Mouse (Mus musculus) liver, adult 2 months (tissue): ENCODE results near the gene Hspb9. TPM values are rescaled to one million over a fixed set of nuclear protein-coding genes. Genes with fewer than 3 reads are reported as not detected.

Source experiments
- DNase-seq: peaks from one replicate; pipeline ENCODE4 v3.0.0-alpha.2; 2011; ENCODE audit warnings: low read depth, low spot score; ENCODE audit errors: extremely low read depth
- H3K27ac ChIP-seq: fragments of 200-500 bp; replicated peaks from 2 replicates; pipeline ENCODE4 v1.5.1; 2012; ENCODE audit warnings: low read depth, mild to moderate bottlenecking, control low read depth, inconsistent platforms, low read length; ENCODE audit not compliant: insufficient read depth
- H3K27me3 ChIP-seq: fragments of 200-500 bp; 2 replicates; pipeline ENCODE4 v1.6.1; 2012; ENCODE audit warnings: mild to moderate bottlenecking, moderate library complexity, low read length, inconsistent platforms; ENCODE audit not compliant: control insufficient read depth, insufficient read depth
- H3K36me3 ChIP-seq: fragments of 200-500 bp; 2 replicates; pipeline ENCODE4 v1.6.1; 2012; ENCODE audit warnings: low read length, inconsistent platforms; ENCODE audit not compliant: control insufficient read depth, insufficient read depth
- H3K4me1 ChIP-seq: fragments of 200-500 bp; 2 replicates; pipeline ENCODE4 v1.6.1; 2011; ENCODE audit warnings: low read length; ENCODE audit not compliant: control insufficient read depth, insufficient read depth
- H3K4me3 ChIP-seq: fragments of 200-500 bp; 2 replicates; pipeline ENCODE4 v1.5.1; 2011; ENCODE audit warnings: low read depth, mild to moderate bottlenecking, control low read depth, low read length, moderate library complexity; ENCODE audit not compliant: insufficient read depth
- H3K79me2 ChIP-seq: fragments of 200-500 bp; 2 replicates; pipeline ENCODE4 v1.6.1; 2012; ENCODE audit warnings: inconsistent platforms, mild to moderate bottlenecking, low read length, moderate library complexity; ENCODE audit not compliant: control insufficient read depth, insufficient read depth
- H3K9ac ChIP-seq: fragments of 200-500 bp; 2 replicates; pipeline ENCODE4 v1.6.1; 2012; ENCODE audit warnings: low read depth, mild to moderate bottlenecking, control low read depth, inconsistent platforms, low read length
- CTCF ChIP-seq: fragments of 200-500 bp; IDR thresholded peaks from 2 replicates; pipeline ENCODE4 v1.5.1; 2011; ENCODE audit warnings: low read depth, low read length, control low read depth
- POLR2A ChIP-seq: fragments of 200-500 bp; IDR thresholded peaks from 2 replicates; pipeline ENCODE4 v1.6.1; 2011; ENCODE audit warnings: low read length, control low read depth; ENCODE audit not compliant: insufficient read depth; ENCODE audit errors: extremely low read depth
- WGBS: fragments of 180-500 bp; shearing (Covaris S2); methylation state at CpG from one replicate; pipeline ENCODE4 v1.1.7; 2018; 5-methylcytosine and 5-hydroxymethylcytosine counted together
- polyA plus RNA-seq: library from polyadenylated mRNA; depleted of rRNA; stranded (reverse); fragments of >200 nt; gene quantifications from 2 replicates; pipeline ENCODE4 v1.2.3, GENCODE M21; 2012
- total RNA-seq: library from RNA; depleted of rRNA; stranded (reverse); fragments of >200 nt; gene quantifications from 2 replicates; pipeline ENCODE4 v1.2.3, GENCODE M21; 2014

The Hspb9 gene
- total and polyA plus RNA-seq, 2 experiments = not detected

DNA sequence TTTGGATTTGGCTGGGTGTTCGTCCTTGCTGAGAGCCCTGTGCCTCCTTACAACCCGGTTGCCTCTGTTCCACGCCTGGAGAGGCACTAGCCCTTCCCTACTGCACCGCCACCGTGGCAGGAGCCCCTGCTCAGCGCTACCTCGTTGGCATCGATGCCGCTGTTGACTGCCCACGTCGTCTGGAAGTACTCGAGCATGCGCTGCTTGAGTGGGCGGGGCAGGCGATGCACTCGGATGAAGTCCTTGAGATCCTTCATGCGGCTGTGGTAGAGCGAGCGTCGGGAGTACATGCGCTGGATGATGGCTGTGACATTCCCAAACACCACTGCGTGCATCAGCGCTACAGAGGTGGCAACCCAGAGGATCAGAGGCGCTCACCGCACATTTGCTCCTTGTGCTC, 35.8 kb downstream of the Hspb9 start:
- TF ChIP-seq CTCF (no peak), POLR2A (no peak)
- 45% methylated on average over 25 of the region's 25 CpGs for WGBS
- Histone ChIP-seq H3K27me3 (no peaks in the 10 kb centered on the region), H3K4me3 (no peak overlapping the region), H3K79me2 (no peaks in the 10 kb centered on the region), H3K27ac (no peak overlapping the region), H3K9ac (no peak overlapping the region), H3K4me1 (0 out of 2 replicates have a peak, but pooled peaks cover 3% of the 10 kb centered on the region), H3K36me3 (no peaks in the 10 kb centered on the region)
- no peak for DNase-seq

DNA sequence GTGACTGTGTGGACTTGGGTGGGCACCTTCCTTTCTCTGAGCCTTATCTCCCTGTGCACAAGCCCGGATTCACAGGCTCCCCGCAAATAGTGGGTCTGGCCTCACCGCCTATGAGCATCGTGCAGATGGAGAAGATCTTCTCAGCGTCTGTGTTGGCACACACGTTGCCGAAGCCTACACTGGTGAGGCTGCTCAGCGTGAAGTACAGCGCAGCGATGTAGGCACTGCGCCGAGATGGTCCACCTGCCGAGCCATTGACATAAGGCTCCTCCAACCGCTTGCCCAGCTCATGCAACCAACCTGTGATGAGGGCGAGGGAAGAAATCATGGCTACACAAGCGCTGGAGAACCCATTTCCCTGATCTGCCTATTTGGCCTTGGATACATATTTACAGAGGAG, 36.5 kb downstream of the Hspb9 start:
- H3K27ac ChIP-seq = no peak overlapping the region
- 0 out of 2 replicates have a peak, but pooled peaks cover 3% of the 10 kb centered on the region for H3K4me1 ChIP-seq
- no peak for TF ChIP-seq POLR2A
- no peak for TF ChIP-seq CTCF
- H3K4me3 ChIP-seq = no peak overlapping the region
- no peak overlapping the region for H3K9ac ChIP-seq
- no peaks in the 10 kb centered on the region for H3K36me3 ChIP-seq
- WGBS = 90% methylated on average over 16 of the region's 16 CpGs
- H3K79me2 ChIP-seq = no peaks in the 10 kb centered on the region
- H3K27me3 ChIP-seq = no peaks in the 10 kb centered on the region
- DNase-seq = no peak

- TF ChIP-seq CTCF (no peak), POLR2A (no peak)
- Histone ChIP-seq H3K4me3 (no peak overlapping the region), H3K36me3 (no peaks in the 10 kb centered on the region), H3K27me3 (no peaks in the 10 kb centered on the region), H3K79me2 (no peaks in the 10 kb centered on the region), H3K4me1 (0 out of 2 replicates have a peak, but pooled peaks cover 3% of the 10 kb centered on the region), H3K27ac (no peak overlapping the region), H3K9ac (no peak overlapping the region)
- DNase-seq = no peak
- WGBS = 69% methylated on average over 10 of the region's 10 CpGs
Observed at GRCm38 (mm10) chr11:100752294-100752693, 38.6 kb downstream of the Hspb9 start.

- Histone ChIP-seq H3K4me3 (no peak overlapping the region), H3K36me3 (no peaks in the 10 kb centered on the region), H3K4me1 (no peaks in the 10 kb centered on the region), H3K79me2 (no peaks in the 10 kb centered on the region), H3K27ac (no peak overlapping the region), H3K9ac (no peak overlapping the region), H3K27me3 (peaks cover 6% of the 10 kb centered on the region; the same call in 1 of the 2 replicates)
- TF ChIP-seq CTCF = no peak
- no peak for TF ChIP-seq POLR2A
- 84% methylated on average over 12 of the region's 12 CpGs for WGBS
- no peak for DNase-seq
Observed at GRCm38 (mm10) chr11:100754021-100754692, 40.5 kb downstream of the Hspb9 start.

DNA sequence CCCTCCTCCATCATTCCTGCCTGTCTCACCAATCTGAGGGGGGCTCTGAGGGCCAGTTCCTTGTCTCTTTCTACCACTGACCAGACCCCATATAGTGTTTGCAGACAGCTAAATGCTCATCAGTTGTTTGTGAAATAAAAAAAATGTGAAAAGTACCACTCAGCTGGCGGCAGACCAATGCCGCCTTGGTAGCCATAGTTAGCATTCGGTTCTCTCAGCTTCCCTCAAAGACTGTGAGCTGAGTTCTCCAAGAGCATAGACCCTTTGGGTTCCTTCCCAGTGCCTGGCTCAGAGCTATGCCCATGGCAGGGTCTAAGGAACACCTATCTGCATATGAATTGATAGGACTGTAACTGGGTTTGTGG, 41.0 kb downstream of the Hspb9 start:
- no peak overlapping the region for H3K27ac ChIP-seq
- DNase-seq = no peak
- H3K79me2 ChIP-seq = no peaks in the 10 kb centered on the region
- no peak for TF ChIP-seq POLR2A
- H3K4me3 ChIP-seq = no peak overlapping the region
- WGBS = 86% methylated on average over 3 of the region's 3 CpGs
- peaks cover 9% of the 10 kb centered on the region; the same call in 1 of the 2 replicates for H3K27me3 ChIP-seq
- no peaks in the 10 kb centered on the region for H3K36me3 ChIP-seq
- H3K9ac ChIP-seq = no peak overlapping the region
- no peaks in the 10 kb centered on the region for H3K4me1 ChIP-seq

DNA sequence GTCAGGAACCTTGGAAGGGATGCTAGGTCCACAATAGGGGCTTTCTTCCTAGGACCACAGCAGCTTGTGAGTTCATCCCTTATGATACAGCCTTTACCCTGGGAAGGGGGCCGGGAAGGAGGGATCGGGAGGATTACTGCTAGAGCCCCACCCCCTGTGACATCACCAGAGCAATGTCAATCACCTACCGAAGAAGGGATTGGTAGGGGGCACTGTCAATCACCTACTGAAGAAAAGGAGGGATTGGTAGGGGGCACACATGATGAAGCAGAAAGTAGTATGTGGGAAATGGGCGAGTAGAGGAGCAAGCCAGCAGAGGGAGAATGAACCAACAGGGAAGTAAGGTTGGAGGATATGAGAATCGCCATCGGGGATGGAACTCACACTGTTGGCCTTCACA, 42.8 kb downstream of the Hspb9 start:
- Histone ChIP-seq H3K9ac (no peak overlapping the region), H3K36me3 (no peaks in the 10 kb centered on the region), H3K79me2 (no peaks in the 10 kb centered on the region), H3K27ac (no peak overlapping the region), H3K4me3 (no peak overlapping the region), H3K27me3 (peaks cover 9% of the 10 kb centered on the region; the same call in 1 of the 2 replicates), H3K4me1 (no peaks in the 10 kb centered on the region)
- WGBS = 64% methylated on average over 6 of the region's 6 CpGs
- TF ChIP-seq CTCF (no peak), POLR2A (no peak)
- DNase-seq = no peak
